Mouse (Mus musculus): ENCODE measurements around the gene Gsta2. TPM values are rescaled to one million over a fixed set of nuclear protein-coding genes. Genes with fewer than 3 reads are reported as not detected.
A peak's percentile ranks its signal among the peaks of the same experiment; 100 is the strongest.
"Not testable (repeated sequence)": the region's sequence is repeated elsewhere in the genome, so short reads cannot be mapped to it uniquely, and the experiment has no call there.

Gene Gsta2
- polyA plus RNA-seq, 1 experiment from 2014 or later = not detected

- H3K9ac ChIP-seq; H3K36me3 ChIP-seq; H3K4me3 ChIP-seq; H3K4me2 ChIP-seq; H3K4me1 ChIP-seq (replicated peaks); H3K27me3 ChIP-seq; H3K9me3 ChIP-seq; ATAC-seq (ENCODE audit: low FRiP score, low read depth); H3K27ac ChIP-seq (replicated peaks): not testable (repeated sequence)
- WGBS = 90% methylated on average over 9 of the region's 9 CpGs
Observed at GRCm38 (mm10) chr9:78343055-78343454, 12.5 kb downstream of the Gsta2 start.

GRCm38 (mm10) chr9:78342494-78342893 lies 13.1 kb downstream of the Gsta2 start:
- 95% methylated on average over 4 of the region's 4 CpGs for WGBS
- not testable (repeated sequence) for H3K9ac ChIP-seq; H3K4me1 ChIP-seq (replicated peaks); H3K27ac ChIP-seq (replicated peaks); ATAC-seq (ENCODE audit: low FRiP score, low read depth); H3K4me3 ChIP-seq; H3K9me3 ChIP-seq; H3K36me3 ChIP-seq; H3K4me2 ChIP-seq; H3K27me3 ChIP-seq

- H3K9me3 ChIP-seq; H3K9ac ChIP-seq; H3K27me3 ChIP-seq; H3K27ac ChIP-seq (replicated peaks); H3K4me1 ChIP-seq (replicated peaks); ATAC-seq (ENCODE audit: low FRiP score, low read depth); H3K36me3 ChIP-seq; H3K4me3 ChIP-seq: not testable (repeated sequence)
- WGBS = 18% methylated on average over 8 of the region's 8 CpGs
- H3K4me2 ChIP-seq = 0 out of 2 replicates have a peak overlapping the region, but pooled peaks have one; percentile 28
Observed at GRCm38 (mm10) chr9:78340324-78340723, 15.3 kb downstream of the Gsta2 start.

- not testable (repeated sequence) for H3K9ac ChIP-seq; H3K4me2 ChIP-seq; ATAC-seq (ENCODE audit: low FRiP score, low read depth); H3K9me3 ChIP-seq; H3K36me3 ChIP-seq; H3K27ac ChIP-seq (replicated peaks); H3K4me1 ChIP-seq (replicated peaks); H3K4me3 ChIP-seq; H3K27me3 ChIP-seq
Observed at GRCm38 (mm10) chr9:78337050-78337449, 18.5 kb downstream of the Gsta2 start.

GRCm38 (mm10) chr9:78327289-78327688 lies 28.3 kb downstream of the Gsta2 start, which contains the start of gene Omt2b:
Gene Omt2b, plus strand, starts transcription at chr9:78327589.
- not testable (repeated sequence) for ATAC-seq (ENCODE audit: low FRiP score, low read depth); H3K9ac ChIP-seq; H3K9me3 ChIP-seq; H3K36me3 ChIP-seq; H3K4me3 ChIP-seq; H3K4me1 ChIP-seq (replicated peaks); H3K4me2 ChIP-seq; H3K27ac ChIP-seq (replicated peaks); H3K27me3 ChIP-seq
- WGBS = 88% methylated on average over 1 of the region's 1 CpGs

GRCm38 (mm10) chr9:78319499-78319898 lies 36.1 kb downstream of the Gsta2 start:
- 43% methylated on average over 1 of the region's 1 CpGs for whole genome bisulfite sequencing
- no peak overlapping the region for H3K27ac ChIP-seq (replicated peaks)
- no peaks in the 10 kb centered on the region for H3K9me3 ChIP-seq
- H3K4me1 ChIP-seq (replicated peaks) = no peaks in the 10 kb centered on the region
- H3K4me3 ChIP-seq = no peak overlapping the region
- H3K36me3 ChIP-seq = no peaks in the 10 kb centered on the region
- no peak overlapping the region for H3K9ac ChIP-seq
- H3K4me2 ChIP-seq = no peak overlapping the region
- H3K27me3 ChIP-seq = no peaks in the 10 kb centered on the region
- no peak for ATAC-seq (ENCODE audit: low FRiP score, low read depth)

- H3K36me3 ChIP-seq = no peaks in the 10 kb centered on the region
- 83% methylated on average over 2 of the region's 2 CpGs for WGBS
- no peak within 1 kb of the TSS for H3K9ac ChIP-seq
- no peaks in the 10 kb centered on the region for H3K9me3 ChIP-seq
- H3K27me3 ChIP-seq = no peaks in the 10 kb centered on the region
- H3K4me3 ChIP-seq = no peak within 1 kb of the TSS
- H3K4me1 ChIP-seq (replicated peaks) = no peaks in the 10 kb centered on the region
- H3K27ac ChIP-seq (replicated peaks) = no peak within 1 kb of the TSS
- no peak for ATAC-seq (ENCODE audit: low FRiP score, low read depth)
- no peak within 1 kb of the TSS for H3K4me2 ChIP-seq
Observed at GRCm38 (mm10) chr9:78314696-78315095, 40.9 kb downstream of the Gsta2 start, which contains the start of gene Omt2a. Gene Omt2a, minus strand, starts transcription at chr9:78314796.

- WGBS = 84% methylated on average over 3 of the region's 3 CpGs
- not testable (repeated sequence) for H3K4me1 ChIP-seq (replicated peaks); H3K4me2 ChIP-seq; H3K4me3 ChIP-seq; H3K36me3 ChIP-seq; H3K27ac ChIP-seq (replicated peaks); H3K9me3 ChIP-seq; ATAC-seq (ENCODE audit: low FRiP score, low read depth); H3K9ac ChIP-seq; H3K27me3 ChIP-seq
Observed at GRCm38 (mm10) chr9:78308122-78308521, 47.5 kb downstream of the Gsta2 start.

GRCm38 (mm10) chr9:78299143-78299542 lies 56.4 kb downstream of the Gsta2 start:
- H3K4me1 ChIP-seq (replicated peaks); H3K4me2 ChIP-seq; H3K4me3 ChIP-seq; H3K36me3 ChIP-seq; H3K27ac ChIP-seq (replicated peaks); H3K9me3 ChIP-seq; H3K9ac ChIP-seq; H3K27me3 ChIP-seq; ATAC-seq (ENCODE audit: low FRiP score, low read depth): not testable (repeated sequence)
- 60% methylated on average over 1 of the region's 1 CpGs for WGBS

- no peak for ATAC-seq (ENCODE audit: low FRiP score, low read depth)
- no peak overlapping the region for H3K4me2 ChIP-seq
- no peaks in the 10 kb centered on the region for H3K4me1 ChIP-seq (replicated peaks)
- 96% methylated on average over 1 of the region's 1 CpGs for WGBS
- no peak overlapping the region for H3K4me3 ChIP-seq
- H3K27me3 ChIP-seq = no peaks in the 10 kb centered on the region
- no peaks in the 10 kb centered on the region for H3K36me3 ChIP-seq
- no peak overlapping the region for H3K27ac ChIP-seq (replicated peaks)
- no peak overlapping the region for H3K9ac ChIP-seq
- H3K9me3 ChIP-seq = no peaks in the 10 kb centered on the region
Observed at GRCm38 (mm10) chr9:78298232-78298631, 57.4 kb downstream of the Gsta2 start.

GRCm38 (mm10) chr9:78296089-78296488 lies 59.5 kb downstream of the Gsta2 start:
- WGBS = 13% methylated on average over 6 of the region's 6 CpGs
- H3K27me3 ChIP-seq; H3K36me3 ChIP-seq; H3K4me2 ChIP-seq; H3K4me1 ChIP-seq (replicated peaks); H3K9ac ChIP-seq; H3K9me3 ChIP-seq; H3K4me3 ChIP-seq; H3K27ac ChIP-seq (replicated peaks): not testable (repeated sequence)
- peak; percentile 34; the same call in 1 of the 2 replicates for ATAC-seq (ENCODE audit: low FRiP score, low read depth)

GRCm38 (mm10) chr9:78294781-78295180 lies 60.8 kb downstream of the Gsta2 start:
- not testable (repeated sequence) for H3K36me3 ChIP-seq; H3K27ac ChIP-seq (replicated peaks); H3K27me3 ChIP-seq; ATAC-seq (ENCODE audit: low FRiP score, low read depth); H3K4me1 ChIP-seq (replicated peaks); H3K4me2 ChIP-seq; H3K9ac ChIP-seq; H3K9me3 ChIP-seq; H3K4me3 ChIP-seq
- WGBS = 81% methylated on average over 7 of the region's 7 CpGs

GRCm38 (mm10) chr9:78293683-78294082 lies 61.9 kb downstream of the Gsta2 start:
- not testable (repeated sequence) for H3K36me3 ChIP-seq; H3K4me2 ChIP-seq; H3K9me3 ChIP-seq; H3K27ac ChIP-seq (replicated peaks); ATAC-seq (ENCODE audit: low FRiP score, low read depth); H3K4me3 ChIP-seq; H3K27me3 ChIP-seq; H3K9ac ChIP-seq; H3K4me1 ChIP-seq (replicated peaks)
- WGBS = 92% methylated on average over 1 of the region's 1 CpGs
